Mouse (Mus musculus) heart, embryonic 13.5 days (tissue): ENCODE data around the gene Plppr1. TPM values are rescaled to one million over a fixed set of nuclear protein-coding genes. Genes with fewer than 3 reads are reported as not detected.

Experiments
- ATAC-seq: fragments of 200-750 bp; cut with Nextera tagmentation; 2 replicates; pipeline ENCODE4 v1.8.0; 2017; ENCODE audit warnings: moderate TSS enrichment; ENCODE audit not compliant: insufficient number of reproducible peaks, low FRiP score, low TSS enrichment; ENCODE audit errors: extremely low read depth
- H3K27ac ChIP-seq: fragments of 300-500 bp; sonication (generic); replicated peaks from 2 replicates; pipeline ENCODE4 v1.5.1; 2015; ENCODE audit warnings: moderate library complexity, mild to moderate bottlenecking, inconsistent platforms
- H3K27me3 ChIP-seq: fragments of 300-500 bp; sonication (generic); replicated peaks from 2 replicates; pipeline ENCODE4 v1.6.1; 2015; ENCODE audit warnings: mild to moderate bottlenecking, inconsistent platforms
- H3K36me3 ChIP-seq: fragments of 300-500 bp; sonication (generic); 2 replicates; pipeline ENCODE4 v1.6.1; 2015; ENCODE audit warnings: mild to moderate bottlenecking, inconsistent platforms
- H3K4me1 ChIP-seq: fragments of 300-500 bp; sonication (generic); 2 replicates; pipeline ENCODE4 v1.6.1; 2015; ENCODE audit warnings: inconsistent platforms
- H3K4me2 ChIP-seq: fragments of 300-500 bp; sonication (generic); 2 replicates; pipeline ENCODE4 v1.6.1; 2015; ENCODE audit warnings: inconsistent platforms, mild to moderate bottlenecking, moderate library complexity
- H3K4me3 ChIP-seq: fragments of 300-500 bp; sonication (generic); 2 replicates; pipeline ENCODE4 v1.5.1; 2015; ENCODE audit warnings: moderate library complexity, mild to moderate bottlenecking, inconsistent platforms
- H3K9ac ChIP-seq: fragments of 300-500 bp; sonication (generic); 2 replicates; pipeline ENCODE4 v1.6.1; 2015; ENCODE audit warnings: inconsistent platforms, mild to moderate bottlenecking, moderate library complexity
- H3K9me3 ChIP-seq: fragments of 300-500 bp; sonication (generic); 2 replicates; pipeline ENCODE4 v1.6.1; 2016; ENCODE audit warnings: inconsistent platforms
- WGBS: fragments of 180-500 bp; shearing (Covaris S2); methylation state at CpG from one replicate; pipeline ENCODE4 v1.1.7; 2015; ENCODE audit warnings: mixed read lengths; 5-methylcytosine and 5-hydroxymethylcytosine counted together
- polyA plus RNA-seq: library from polyadenylated mRNA; unstranded; fragments of >200 nt; fragmentation: Nextera tagmentation; extraction: Ambion mirVana; gene quantifications from 2 replicates; pipeline ENCODE4 v1.2.1, GENCODE M21; 2015

The Plppr1 gene
- polyA plus RNA-seq, 1 experiment from 2014 or later = 2.3 TPM

DNA sequence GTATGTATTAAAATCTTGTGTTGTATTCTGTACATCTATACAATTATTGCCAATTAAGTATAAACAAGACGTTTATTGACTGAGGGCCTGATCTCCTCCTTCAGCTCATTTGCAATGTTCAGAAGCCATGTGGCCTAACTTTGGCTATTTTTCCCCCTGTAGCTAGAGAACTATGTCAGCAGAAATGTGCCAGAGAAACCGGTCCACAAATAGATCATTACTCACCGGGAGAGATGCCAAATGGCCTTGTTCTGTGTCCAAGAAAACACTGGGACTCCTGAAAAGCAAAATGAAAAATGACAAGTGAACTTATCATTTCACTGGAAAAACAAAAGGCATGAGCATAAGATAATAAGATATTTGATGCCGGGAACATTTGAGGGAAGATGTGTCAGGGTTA, 13.8 kb downstream of the Plppr1 start:
- Histone ChIP-seq H3K9me3 (no peaks in the 10 kb centered on the region), H3K4me2 (no peak overlapping the region), H3K4me3 (no peak overlapping the region), H3K27ac (peak overlapping the region; percentile 81), H3K9ac (no peak overlapping the region), H3K36me3 (no peaks in the 10 kb centered on the region), H3K27me3 (no peaks in the 10 kb centered on the region), H3K4me1 (peaks cover 18% of the 10 kb centered on the region)
- 23% methylated on average over 4 of the region's 4 CpGs for WGBS
- no peak for ATAC-seq

DNA sequence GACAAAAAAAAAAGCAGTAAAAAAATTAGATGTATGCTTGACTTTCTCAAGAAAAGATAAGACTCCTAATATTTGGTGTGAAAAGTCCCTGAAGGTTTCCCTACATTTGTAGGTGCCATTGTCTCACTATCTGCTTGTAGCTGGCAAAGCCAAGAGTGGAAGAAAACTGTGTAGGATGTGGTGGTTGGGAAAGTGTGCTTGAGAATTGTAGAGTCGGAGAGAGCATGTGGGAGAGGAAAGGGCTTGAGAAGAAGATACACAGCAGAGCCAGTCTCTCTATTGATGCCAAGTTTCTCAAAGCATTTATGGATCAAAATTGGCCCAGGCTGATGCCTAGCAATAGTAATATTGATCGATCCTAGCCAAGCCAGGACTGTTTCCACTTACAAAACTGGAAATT, 16.8 kb downstream of the Plppr1 start:
- Histone ChIP-seq H3K27me3 (no peaks in the 10 kb centered on the region), H3K4me2 (no peak overlapping the region), H3K4me1 (peaks cover 18% of the 10 kb centered on the region), H3K4me3 (no peak overlapping the region), H3K36me3 (no peaks in the 10 kb centered on the region), H3K27ac (no peak overlapping the region), H3K9me3 (no peaks in the 10 kb centered on the region), H3K9ac (no peak overlapping the region)
- ATAC-seq = no peak
- WGBS = 80% methylated on average over 2 of the region's 2 CpGs

DNA sequence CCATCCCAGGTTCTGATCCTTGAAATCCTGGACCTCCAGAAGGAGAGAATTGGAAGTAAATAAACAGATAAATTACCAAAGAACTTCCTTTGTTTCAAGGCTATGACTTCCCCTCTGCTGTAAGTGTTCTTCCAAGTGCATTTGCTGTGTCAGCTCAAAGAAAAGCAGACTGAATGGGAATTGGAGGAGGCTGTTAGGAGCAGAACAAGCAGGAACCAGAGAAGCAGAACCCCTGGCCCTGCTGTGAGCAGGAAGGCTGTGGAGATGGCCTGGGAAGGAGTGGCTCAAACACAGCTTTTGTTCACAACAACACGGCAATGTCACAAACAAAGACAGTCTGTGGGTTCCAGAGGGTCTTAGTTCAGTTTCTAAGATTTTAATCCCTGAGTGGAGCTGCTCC, 20.3 kb downstream of the Plppr1 start:
- no peak for ATAC-seq
- no peak overlapping the region for H3K4me2 ChIP-seq
- no peak overlapping the region for H3K9ac ChIP-seq
- no peaks in the 10 kb centered on the region for H3K9me3 ChIP-seq
- no peak overlapping the region for H3K4me3 ChIP-seq
- H3K4me1 ChIP-seq = no peaks in the 10 kb centered on the region
- no peaks in the 10 kb centered on the region for H3K27me3 ChIP-seq
- 62% methylated on average over 1 of the region's 1 CpGs for WGBS
- no peaks in the 10 kb centered on the region for H3K36me3 ChIP-seq
- H3K27ac ChIP-seq = no peak overlapping the region

DNA sequence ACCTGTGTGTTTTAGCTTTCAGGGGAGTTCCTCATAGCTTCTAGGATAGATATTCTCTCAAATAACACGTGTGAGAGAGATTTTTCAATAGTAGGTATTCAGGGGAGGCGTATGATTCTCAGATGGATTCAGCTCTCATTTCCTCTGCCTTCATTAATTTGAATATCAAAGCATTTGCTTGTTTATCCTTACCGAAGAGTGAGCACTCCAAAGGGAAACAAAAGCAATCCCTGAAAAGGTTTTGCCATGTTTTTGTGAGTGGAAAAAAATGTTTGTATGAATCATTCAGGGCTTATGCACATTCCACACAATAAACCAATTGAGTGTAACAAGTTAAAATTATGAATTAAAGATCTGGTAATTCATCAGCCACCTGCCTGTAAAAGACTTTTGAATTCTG, 29.1 kb downstream of the Plppr1 start:
- no peak for ATAC-seq
- no peaks in the 10 kb centered on the region for H3K9me3 ChIP-seq
- H3K4me1 ChIP-seq = no peaks in the 10 kb centered on the region
- no peaks in the 10 kb centered on the region for H3K36me3 ChIP-seq
- no peak overlapping the region for H3K27ac ChIP-seq
- no peak overlapping the region for H3K4me2 ChIP-seq
- no peaks in the 10 kb centered on the region for H3K27me3 ChIP-seq
- H3K4me3 ChIP-seq = no peak overlapping the region
- H3K9ac ChIP-seq = no peak overlapping the region
- WGBS = 61% methylated on average over 3 of the region's 3 CpGs

DNA sequence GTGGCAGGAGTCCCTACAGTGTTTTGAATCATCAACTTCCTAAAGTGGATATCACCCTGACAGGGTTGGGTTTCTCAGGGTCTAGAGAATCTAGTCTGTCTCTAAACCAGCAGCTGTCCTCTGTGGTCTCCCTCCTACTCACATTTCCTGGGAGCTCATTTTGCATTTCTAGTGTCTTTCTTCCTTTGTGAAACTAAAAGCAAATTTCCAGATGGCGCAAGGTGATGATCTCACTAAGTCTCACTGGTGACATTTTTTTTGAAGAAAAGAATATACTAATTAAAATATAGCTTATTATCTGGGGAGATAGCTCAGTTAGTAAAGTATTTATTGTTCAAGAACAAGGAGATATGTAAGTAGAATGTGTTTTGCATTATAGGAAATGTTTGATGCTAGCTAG, 31.4 kb downstream of the Plppr1 start:
- Histone ChIP-seq H3K4me1 (no peaks in the 10 kb centered on the region), H3K36me3 (no peaks in the 10 kb centered on the region), H3K27ac (no peak overlapping the region), H3K9ac (no peak overlapping the region), H3K4me2 (no peak overlapping the region), H3K9me3 (no peaks in the 10 kb centered on the region), H3K27me3 (no peaks in the 10 kb centered on the region), H3K4me3 (no peak overlapping the region)
- ATAC-seq = no peak
- 85% methylated on average over 1 of the region's 1 CpGs for WGBS

DNA sequence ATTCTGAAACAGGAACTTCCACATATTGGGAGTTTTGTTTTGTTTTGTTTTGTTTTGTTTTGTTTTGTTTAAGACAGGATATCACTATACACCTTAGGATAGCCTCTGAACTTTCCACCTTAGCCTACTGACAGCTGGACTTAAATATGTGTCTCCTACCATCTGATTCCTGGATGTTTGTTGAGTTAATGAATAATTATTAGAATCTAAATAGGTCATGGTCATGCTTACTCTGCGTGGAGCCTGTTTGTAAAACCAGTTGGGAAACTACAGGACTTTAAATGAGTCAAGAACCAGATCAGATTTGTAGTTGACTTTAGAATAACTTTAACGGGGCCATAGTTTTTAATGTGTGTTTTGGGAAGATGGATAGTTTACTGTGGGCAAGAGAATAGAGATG, 40.4 kb downstream of the Plppr1 start:
- no peak overlapping the region for H3K4me2 ChIP-seq
- H3K9me3 ChIP-seq = no peaks in the 10 kb centered on the region; the same call in 1 of the 2 replicates
- no peak overlapping the region for H3K27ac ChIP-seq
- H3K9ac ChIP-seq = no peak overlapping the region
- no peak for ATAC-seq
- no peaks in the 10 kb centered on the region for H3K36me3 ChIP-seq
- no peaks in the 10 kb centered on the region for H3K27me3 ChIP-seq
- H3K4me3 ChIP-seq = no peak overlapping the region
- no peaks in the 10 kb centered on the region for H3K4me1 ChIP-seq
- 77% methylated on average over 2 of the region's 2 CpGs for WGBS

DNA sequence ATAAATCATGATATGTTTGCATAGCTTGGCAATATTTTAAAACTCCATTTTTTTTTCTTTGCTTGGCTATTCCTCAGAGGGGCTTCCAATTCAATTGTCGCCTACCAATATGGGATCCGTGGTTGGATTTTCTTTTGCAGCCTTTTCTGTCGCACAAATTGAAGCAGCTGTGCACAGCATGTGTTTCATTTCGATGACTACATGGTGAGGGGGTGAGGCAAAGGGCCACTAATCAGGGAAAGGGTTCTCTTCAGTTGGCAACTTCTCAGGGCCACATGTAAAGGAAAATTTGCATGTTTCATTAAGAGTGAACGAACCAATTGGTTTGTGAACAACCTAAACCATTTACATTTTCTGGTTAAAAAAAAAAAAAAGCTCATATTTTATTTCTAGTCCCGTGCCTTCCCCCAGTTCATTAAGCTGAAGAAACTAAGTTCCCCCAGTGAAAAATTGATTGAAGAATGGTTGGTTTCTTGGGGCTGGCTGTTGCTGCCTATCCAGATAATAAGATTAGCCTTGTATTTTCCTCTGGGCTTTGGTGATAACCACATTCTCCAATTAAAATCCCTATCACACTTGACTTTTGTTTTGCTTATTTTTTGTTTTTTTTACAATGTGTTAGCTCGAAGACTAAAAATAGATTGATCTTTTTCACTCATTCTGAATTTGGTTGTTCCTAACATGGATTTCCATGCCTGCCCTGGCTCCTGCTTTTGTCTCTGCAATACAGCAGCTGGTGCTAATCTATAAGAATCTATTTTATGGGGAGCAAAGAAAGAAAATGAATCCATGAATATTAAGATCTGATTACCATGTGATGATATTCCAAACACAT, 43.1 kb downstream of the Plppr1 start:
- Histone ChIP-seq H3K4me3 (no peak overlapping the region), H3K36me3 (no peaks in the 10 kb centered on the region), H3K27me3 (no peaks in the 10 kb centered on the region), H3K4me2 (no peak overlapping the region), H3K9ac (no peak overlapping the region), H3K27ac (no peak overlapping the region), H3K4me1 (no peaks in the 10 kb centered on the region), H3K9me3 (no peaks in the 10 kb centered on the region; the same call in 1 of the 2 replicates)
- 61% methylated on average over 7 of the region's 7 CpGs for WGBS
- ATAC-seq = no peak

DNA sequence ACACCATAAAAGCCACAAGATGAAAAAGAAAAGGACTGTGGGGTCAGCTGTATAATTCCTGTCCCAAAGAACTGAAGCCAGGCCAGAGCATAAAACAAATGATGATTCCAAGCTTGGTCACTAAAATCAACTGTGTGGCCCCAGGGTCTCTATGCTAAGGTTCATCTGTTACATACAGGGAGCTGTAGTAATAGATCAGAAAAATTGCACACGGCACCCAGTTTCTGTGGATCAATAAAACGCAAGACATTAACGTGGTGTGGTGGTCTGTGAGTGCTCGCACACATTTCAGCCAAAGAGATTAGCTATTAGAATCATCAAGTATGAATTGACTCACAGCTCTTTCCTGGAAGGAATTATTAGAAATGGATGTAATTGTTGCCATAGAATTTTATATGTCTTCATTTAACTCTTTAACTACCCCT, 43.7 kb downstream of the Plppr1 start:
- Histone ChIP-seq H3K36me3 (no peaks in the 10 kb centered on the region), H3K4me3 (no peak overlapping the region), H3K4me1 (no peaks in the 10 kb centered on the region), H3K9me3 (no peaks in the 10 kb centered on the region; the same call in 1 of the 2 replicates), H3K27me3 (no peaks in the 10 kb centered on the region), H3K4me2 (no peak overlapping the region), H3K27ac (no peak overlapping the region), H3K9ac (no peak overlapping the region)
- no peak for ATAC-seq
- 86% methylated on average over 4 of the region's 4 CpGs for WGBS

DNA sequence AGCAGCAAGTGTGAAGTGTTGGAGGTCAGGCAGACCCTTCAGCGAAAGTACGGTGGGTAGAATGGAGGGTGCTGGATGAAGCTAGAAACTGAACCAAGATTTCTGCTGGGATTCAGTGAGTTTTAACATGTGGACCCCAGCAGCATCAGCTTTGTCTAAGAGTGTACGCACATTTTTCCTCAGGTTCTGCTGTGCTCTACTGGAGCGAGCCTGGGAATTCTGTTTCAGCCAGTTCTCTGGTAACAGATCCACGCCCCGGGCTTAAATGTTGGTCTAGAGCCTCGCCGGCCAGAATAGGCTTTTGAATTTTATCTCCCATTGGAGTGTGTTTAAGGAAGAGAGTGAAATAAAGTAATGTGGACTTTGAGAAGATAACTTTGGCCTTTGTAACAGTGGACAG, 45.8 kb downstream of the Plppr1 start:
- Histone ChIP-seq H3K9me3 (no peaks in the 10 kb centered on the region; the same call in 1 of the 2 replicates), H3K27me3 (no peaks in the 10 kb centered on the region), H3K36me3 (no peaks in the 10 kb centered on the region), H3K27ac (no peak overlapping the region), H3K9ac (no peak overlapping the region), H3K4me1 (peaks cover 14% of the 10 kb centered on the region), H3K4me3 (no peak overlapping the region), H3K4me2 (no peak overlapping the region)
- 84% methylated on average over 8 of the region's 8 CpGs for WGBS
- no peak for ATAC-seq

DNA sequence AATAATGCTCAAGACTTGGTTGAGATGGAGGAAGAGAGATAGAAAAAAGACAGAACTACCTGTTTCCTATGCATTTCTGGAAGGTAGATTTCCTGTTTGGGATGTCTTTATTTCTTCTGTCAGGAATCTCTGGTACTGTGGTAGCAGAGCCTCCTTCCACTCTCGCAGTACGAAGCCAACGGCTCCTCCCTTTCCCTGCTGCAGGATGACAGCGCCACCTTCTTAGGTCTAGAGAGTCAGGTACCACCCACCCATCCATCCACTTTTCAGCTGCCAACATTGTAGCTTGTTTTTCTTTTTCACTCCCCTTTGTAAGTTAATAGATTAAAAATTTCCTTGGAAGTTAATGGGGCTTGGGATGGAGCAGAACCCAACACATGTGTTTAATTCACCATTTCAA, 48.8 kb downstream of the Plppr1 start:
- no peak overlapping the region for H3K27ac ChIP-seq
- H3K27me3 ChIP-seq = no peaks in the 10 kb centered on the region
- H3K9me3 ChIP-seq = no peaks in the 10 kb centered on the region
- no peak overlapping the region for H3K4me3 ChIP-seq
- H3K4me1 ChIP-seq = peaks cover 21% of the 10 kb centered on the region
- H3K36me3 ChIP-seq = no peaks in the 10 kb centered on the region
- ATAC-seq = no peak
- WGBS = 94% methylated on average over 4 of the region's 4 CpGs
- H3K4me2 ChIP-seq = no peak overlapping the region
- no peak overlapping the region for H3K9ac ChIP-seq

DNA sequence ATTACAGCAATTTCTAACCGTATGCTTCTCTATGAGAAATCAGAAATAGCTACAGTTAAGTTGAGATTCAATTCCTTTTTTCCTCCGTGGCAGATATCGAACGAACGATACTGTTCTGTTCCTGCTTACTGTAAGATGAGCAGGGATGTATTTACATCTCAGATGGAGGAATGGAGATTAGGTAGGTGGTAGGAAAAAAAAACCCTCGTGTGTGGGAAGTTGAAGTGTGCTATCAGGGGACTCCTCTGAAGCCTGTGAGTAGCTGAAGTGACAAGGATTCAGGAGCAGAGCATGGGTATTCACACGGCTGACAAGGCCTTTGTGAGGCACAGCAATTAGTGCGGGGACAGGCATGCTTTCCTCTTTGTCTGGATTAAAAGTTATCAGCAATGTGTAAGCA, 49.3 kb downstream of the Plppr1 start:
- H3K36me3 ChIP-seq = no peaks in the 10 kb centered on the region
- no peak overlapping the region for H3K4me3 ChIP-seq
- ATAC-seq = no peak
- H3K27me3 ChIP-seq = no peaks in the 10 kb centered on the region
- 66% methylated on average over 8 of the region's 8 CpGs for WGBS
- no peak overlapping the region for H3K4me2 ChIP-seq
- no peak overlapping the region for H3K9ac ChIP-seq
- peaks cover 21% of the 10 kb centered on the region for H3K4me1 ChIP-seq
- no peak overlapping the region for H3K27ac ChIP-seq
- no peaks in the 10 kb centered on the region for H3K9me3 ChIP-seq

DNA sequence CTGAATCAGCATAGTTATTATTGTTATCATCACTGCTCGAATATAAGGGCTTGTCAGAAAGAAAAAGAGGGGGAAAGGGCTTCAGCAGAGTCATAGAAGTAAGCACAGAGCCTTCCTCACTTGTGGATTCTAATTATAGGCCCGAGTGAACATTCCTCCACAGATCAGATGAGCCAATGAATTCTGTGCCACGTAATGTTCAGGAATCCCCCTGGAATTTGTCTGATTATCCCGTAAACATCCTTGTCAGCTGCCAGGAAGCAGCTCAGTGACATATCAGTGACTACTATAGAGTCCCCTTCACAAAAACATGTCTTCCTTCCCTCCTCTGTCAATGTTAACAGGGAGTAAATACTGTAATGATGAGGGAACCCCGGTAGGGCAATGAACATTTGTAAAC, 50.9 kb downstream of the Plppr1 start:
- Histone ChIP-seq H3K27me3 (no peaks in the 10 kb centered on the region), H3K4me2 (peak overlapping the region; percentile 33), H3K36me3 (no peaks in the 10 kb centered on the region), H3K27ac (peak overlapping the region; percentile 29; the same call in 1 of the 2 replicates), H3K4me3 (no peak overlapping the region), H3K4me1 (peaks cover 21% of the 10 kb centered on the region), H3K9ac (no peak overlapping the region), H3K9me3 (no peaks in the 10 kb centered on the region)
- no peak for ATAC-seq
- WGBS = 11% methylated on average over 5 of the region's 5 CpGs
